Mouse (Mus musculus) hindbrain, postnatal 0 days (tissue): ENCODE measurements around the gene Kcnh2. TPM values are rescaled to one million over a fixed set of nuclear protein-coding genes. Genes with fewer than 3 reads are reported as not detected.

Experiments used
- ATAC-seq: fragments of 200-750 bp; cut with Nextera tagmentation; 2 replicates; pipeline ENCODE4 v1.8.0; 2017; ENCODE audit warnings: mild to moderate bottlenecking, moderate TSS enrichment, moderate library complexity
- DNase-seq: peaks from one replicate; pipeline ENCODE4 v3.0.0-alpha.2; 2015; ENCODE audit warnings: low spot score
- H3K27ac ChIP-seq: fragments of 300-500 bp; sonication (generic); 2 replicates; pipeline ENCODE4 v1.5.1; 2014; ENCODE audit warnings: mild to moderate bottlenecking
- H3K27me3 ChIP-seq: fragments of 300-500 bp; sonication (generic); 2 replicates; pipeline ENCODE4 v1.6.1; 2014; ENCODE audit warnings: low read length, mixed read lengths; ENCODE audit not compliant: insufficient read depth
- H3K36me3 ChIP-seq: fragments of 300-500 bp; sonication (generic); 2 replicates; pipeline ENCODE4 v1.6.1; 2014; ENCODE audit warnings: low read length, mixed read lengths; ENCODE audit not compliant: insufficient read depth
- H3K4me1 ChIP-seq: fragments of 300-500 bp; sonication (generic); 2 replicates; pipeline ENCODE4 v1.6.1; 2014; ENCODE audit warnings: antibody characterized with exemption, low read length, mixed read lengths; ENCODE audit not compliant: insufficient read depth
- H3K4me2 ChIP-seq: fragments of 300-500 bp; sonication (generic); 2 replicates; pipeline ENCODE4 v1.6.1; 2014; ENCODE audit warnings: low read depth, mild to moderate bottlenecking, low read length, moderate library complexity, mixed read lengths
- H3K4me3 ChIP-seq: fragments of 300-500 bp; sonication (generic); 2 replicates; pipeline ENCODE4 v1.5.1; 2014; ENCODE audit warnings: low read length
- H3K9ac ChIP-seq: fragments of 300-500 bp; sonication (generic); replicated peaks from 2 replicates; pipeline ENCODE4 v1.6.1; 2014; ENCODE audit warnings: mild to moderate bottlenecking, low read length, moderate library complexity, mixed read lengths
- H3K9me3 ChIP-seq: fragments of 300-500 bp; sonication (generic); 2 replicates; pipeline ENCODE4 v1.6.1; 2016; ENCODE audit warnings: low read length, mixed read lengths
- CTCF ChIP-seq: IDR thresholded peaks from 2 replicates; pipeline ENCODE4 v1.5.1; 2016; ENCODE audit warnings: antibody characterized with exemption, control low read depth, low read depth
- WGBS: fragments of 180-500 bp; shearing (Covaris S2); extraction: QIAGEN DNeasy Blood & Tissue Kit; methylation state at CpG from one replicate; pipeline ENCODE4 v1.1.7; 2014; 5-methylcytosine and 5-hydroxymethylcytosine counted together
- polyA plus RNA-seq: library from polyadenylated mRNA; unstranded; fragments of >200 nt; fragmentation: Nextera tagmentation; extraction: Ambion mirVana; gene quantifications from 2 replicates; pipeline ENCODE4 v1.2.1, GENCODE M21; 2015
- total RNA-seq: library from RNA; depleted of rRNA; stranded (reverse); fragments of >200 nt; gene quantifications from 2 replicates; pipeline ENCODE4 v1.2.3, GENCODE M21; 2014

Kcnh2 gene
- total and polyA plus RNA-seq, 2 experiments from 2014 or later = 11.5 to 70.5 TPM

GRCm38 (mm10) chr5:24379501-24379900 is 28.1 kb upstream of the Kcnh2 start:
- H3K4me3 ChIP-seq = no peak overlapping the region
- no peaks in the 10 kb centered on the region for H3K9me3 ChIP-seq
- DNase-seq = no peak
- no peak overlapping the region for H3K9ac ChIP-seq
- no peaks in the 10 kb centered on the region for H3K27me3 ChIP-seq
- WGBS = 61% methylated on average over 4 of the region's 4 CpGs
- no peak for TF ChIP-seq CTCF
- no peak overlapping the region; the same call in 1 of the 2 replicates for H3K27ac ChIP-seq
- H3K4me2 ChIP-seq = no peak overlapping the region
- H3K36me3 ChIP-seq = no peaks in the 10 kb centered on the region
- no peak for ATAC-seq
- H3K4me1 ChIP-seq = peaks cover 12% of the 10 kb centered on the region

- Histone ChIP-seq H3K9me3 (no peaks in the 10 kb centered on the region), H3K27me3 (no peaks in the 10 kb centered on the region), H3K4me1 (peaks cover 4% of the 10 kb centered on the region), H3K9ac (no peak overlapping the region), H3K4me3 (no peak overlapping the region), H3K4me2 (no peak overlapping the region), H3K36me3 (no peaks in the 10 kb centered on the region), H3K27ac (no peak overlapping the region)
- 75% methylated on average over 2 of the region's 2 CpGs for WGBS
- no peak for TF ChIP-seq CTCF
- DNase-seq (no peak), ATAC-seq (no peak)
These were observed 27.3 kb upstream of the Kcnh2 start for GRCm38 (mm10) chr5:24378700-24379099.

- H3K9ac ChIP-seq = no peak overlapping the region
- ATAC-seq (no peak), DNase-seq (no peak)
- WGBS = 70% methylated on average over 7 of the region's 7 CpGs
- no peaks in the 10 kb centered on the region for H3K27me3 ChIP-seq
- TF ChIP-seq CTCF = no peak
- H3K4me1 ChIP-seq = no peaks in the 10 kb centered on the region
- H3K27ac ChIP-seq = no peak overlapping the region
- H3K9me3 ChIP-seq = no peaks in the 10 kb centered on the region
- H3K4me3 ChIP-seq = no peak overlapping the region
- H3K4me2 ChIP-seq = no peak overlapping the region
- no peaks in the 10 kb centered on the region for H3K36me3 ChIP-seq
These were observed 23.4 kb upstream of the Kcnh2 start for GRCm38 (mm10) chr5:24374666-24375328.

- H3K27ac ChIP-seq = no peak overlapping the region
- H3K9me3 ChIP-seq = no peaks in the 10 kb centered on the region
- no peaks in the 10 kb centered on the region for H3K4me1 ChIP-seq
- ATAC-seq = no peak
- no peak overlapping the region for H3K4me2 ChIP-seq
- H3K4me3 ChIP-seq = no peak overlapping the region
- DNase-seq = peak; percentile 46
- H3K36me3 ChIP-seq = no peaks in the 10 kb centered on the region
- no peaks in the 10 kb centered on the region for H3K27me3 ChIP-seq
- WGBS = 32% methylated on average over 6 of the region's 6 CpGs
- TF ChIP-seq CTCF = no peak
- H3K9ac ChIP-seq = no peak overlapping the region
These were observed 22.8 kb upstream of the Kcnh2 start for GRCm38 (mm10) chr5:24374216-24374615.

GRCm38 (mm10) chr5:24373807-24374206 is 22.4 kb upstream of the Kcnh2 start:
- DNase-seq = no peak
- no peak overlapping the region for H3K9ac ChIP-seq
- no peak for ATAC-seq
- 71% methylated on average over 5 of the region's 5 CpGs for WGBS
- H3K9me3 ChIP-seq = no peaks in the 10 kb centered on the region
- no peak overlapping the region for H3K4me3 ChIP-seq
- H3K4me2 ChIP-seq = no peak overlapping the region
- no peaks in the 10 kb centered on the region for H3K4me1 ChIP-seq
- no peak overlapping the region for H3K27ac ChIP-seq
- no peak for TF ChIP-seq CTCF
- no peaks in the 10 kb centered on the region for H3K36me3 ChIP-seq
- H3K27me3 ChIP-seq = no peaks in the 10 kb centered on the region

GRCm38 (mm10) chr5:24369767-24370166 is 18.4 kb upstream of the Kcnh2 start:
- H3K27me3 ChIP-seq = no peaks in the 10 kb centered on the region
- no peak for DNase-seq
- H3K4me1 ChIP-seq = no peaks in the 10 kb centered on the region
- H3K9me3 ChIP-seq = no peaks in the 10 kb centered on the region
- no peak for ATAC-seq
- H3K4me3 ChIP-seq = no peak overlapping the region
- H3K36me3 ChIP-seq = no peaks in the 10 kb centered on the region
- WGBS = 84% methylated on average over 9 of the region's 9 CpGs
- no peak overlapping the region for H3K9ac ChIP-seq
- no peak for TF ChIP-seq CTCF
- no peak overlapping the region for H3K27ac ChIP-seq
- H3K4me2 ChIP-seq = no peak overlapping the region

GRCm38 (mm10) chr5:24366426-24366825 is 15.0 kb upstream of the Kcnh2 start:
- no peaks in the 10 kb centered on the region for H3K4me1 ChIP-seq
- DNase-seq = no peak
- 81% methylated on average over 9 of the region's 9 CpGs for WGBS
- no peak for TF ChIP-seq CTCF
- no peaks in the 10 kb centered on the region for H3K36me3 ChIP-seq
- H3K4me2 ChIP-seq = 0 out of 2 replicates have a peak overlapping the region, but pooled peaks have one; percentile 10
- no peaks in the 10 kb centered on the region for H3K9me3 ChIP-seq
- H3K9ac ChIP-seq = no peak overlapping the region
- H3K27ac ChIP-seq = no peak overlapping the region
- no peak overlapping the region for H3K4me3 ChIP-seq
- no peaks in the 10 kb centered on the region for H3K27me3 ChIP-seq
- ATAC-seq = no peak
